Mouse (Mus musculus) forebrain, embryonic 11.5 days (tissue): ENCODE measurements at regions not wholly inside any gene's neighbourhood (a gene's known extent, or its start where the extent isn't known, plus 50 kb on each side); places are given as distances from the start of the nearest gene placed in this dataset.

Experiments
- ATAC-seq: fragments of 200-750 bp; cut with Nextera tagmentation; replicated peaks from 2 replicates; pipeline ENCODE4 v1.8.0; 2017; ENCODE audit warnings: moderate TSS enrichment; ENCODE audit not compliant: low FRiP score
- DNase-seq: peaks from one replicate; pipeline ENCODE4 v3.0.0-alpha.2; 2017; ENCODE audit warnings: low spot score
- H3K27ac ChIP-seq: fragments of 300-500 bp; sonication (generic); 2 replicates; pipeline ENCODE4 v1.5.1; 2014; ENCODE audit warnings: low read depth, low read length
- H3K27me3 ChIP-seq: fragments of 300-500 bp; sonication (generic); 2 replicates; pipeline ENCODE4 v1.6.1; 2014; ENCODE audit warnings: mild to moderate bottlenecking, low read length, mixed read lengths; ENCODE audit not compliant: control insufficient read depth, insufficient read depth
- H3K36me3 ChIP-seq: fragments of 300-500 bp; sonication (generic); 2 replicates; pipeline ENCODE4 v1.6.1; 2014; ENCODE audit warnings: mild to moderate bottlenecking, low read length, moderate library complexity, mixed read lengths; ENCODE audit not compliant: control insufficient read depth, insufficient read depth
- H3K4me1 ChIP-seq: fragments of 300-500 bp; sonication (generic); replicated peaks from 2 replicates; pipeline ENCODE4 v1.6.1; 2014; ENCODE audit warnings: low read length, mixed read lengths; ENCODE audit not compliant: control insufficient read depth, insufficient read depth
- H3K4me2 ChIP-seq: fragments of 300-500 bp; sonication (generic); 2 replicates; pipeline ENCODE4 v1.6.1; 2014; ENCODE audit warnings: low read depth, mild to moderate bottlenecking, low read length, moderate library complexity, mixed read lengths; ENCODE audit not compliant: severe bottlenecking
- H3K4me3 ChIP-seq: fragments of 300-500 bp; sonication (generic); 2 replicates; pipeline ENCODE4 v1.5.1; 2014; ENCODE audit warnings: low read depth, low read length
- H3K9ac ChIP-seq: fragments of 300-500 bp; sonication (generic); 2 replicates; pipeline ENCODE4 v1.6.1; 2014; ENCODE audit warnings: low read length
- H3K9me3 ChIP-seq: fragments of 300-500 bp; sonication (generic); 2 replicates; pipeline ENCODE4 v1.6.1; 2016; ENCODE audit warnings: low read length, mixed read lengths; ENCODE audit not compliant: control insufficient read depth
- WGBS: fragments of 180-500 bp; shearing (Covaris S2); extraction: QIAGEN DNeasy Blood & Tissue Kit; methylation state at CpG from one replicate; pipeline ENCODE4 v1.1.7; 2014; 5-methylcytosine and 5-hydroxymethylcytosine counted together

- DNase-seq, result no peak
- no peaks in the 10 kb centered on the region for H3K27me3 ChIP-seq
- H3K9ac ChIP-seq, result no peak overlapping the region
- peak overlapping the region; percentile 53 for H3K4me2 ChIP-seq
- H3K27ac ChIP-seq, result peak overlapping the region; percentile 18; the same call in 1 of the 2 replicates
- H3K9me3 ChIP-seq, result no peaks in the 10 kb centered on the region
- ATAC-seq, result no peak
- H3K4me3 ChIP-seq, result no peak overlapping the region
- H3K4me1 ChIP-seq, result peaks cover 10% of the 10 kb centered on the region; the same call in 1 of the 2 replicates
- H3K36me3 ChIP-seq, result no peaks in the 10 kb centered on the region
- 76% methylated on average over 17 of the region's 17 CpGs for WGBS
These were observed 52.2 kb upstream of the Chd2 start for GRCm38 (mm10) chr7:73593645-73594385.

- Histone ChIP-seq H3K4me1 (peaks cover 10% of the 10 kb centered on the region; the same call in 1 of the 2 replicates), H3K9ac (no peak overlapping the region), H3K4me3 (no peak overlapping the region), H3K4me2 (no peak overlapping the region), H3K9me3 (no peaks in the 10 kb centered on the region), H3K27me3 (no peaks in the 10 kb centered on the region), H3K36me3 (no peaks in the 10 kb centered on the region), H3K27ac (no peak overlapping the region)
- no peak for DNase-seq
- no peak for ATAC-seq
- WGBS, result 92% methylated on average over 5 of the region's 5 CpGs
These were observed 51.2 kb upstream of the Chd2 start for GRCm38 (mm10) chr7:73592857-73593256.
